Mouse (Mus musculus) testis, adult 2 months (tissue): ENCODE results near the gene Prkn. TPM values are rescaled to one million over a fixed set of nuclear protein-coding genes. Genes with fewer than 3 reads are reported as not detected.
"Not testable (repeated sequence)": the region's sequence is repeated elsewhere in the genome, so short reads cannot be mapped to it uniquely, and the experiment has no call there.

Source experiments
- H3K27ac ChIP-seq: fragments of 200-500 bp; 2 replicates; pipeline ENCODE4 v1.5.1; 2012; ENCODE audit warnings: low read depth, low read length; ENCODE audit not compliant: control insufficient read depth, insufficient read depth
- H3K27me3 ChIP-seq: fragments of 200-500 bp; 2 replicates; pipeline ENCODE4 v1.6.1; 2012; ENCODE audit warnings: mild to moderate bottlenecking, low read length, moderate library complexity; ENCODE audit not compliant: control insufficient read depth, insufficient read depth
- H3K36me3 ChIP-seq: fragments of 200-500 bp; 2 replicates; pipeline ENCODE4 v1.6.1; 2012; ENCODE audit warnings: mild to moderate bottlenecking, low read length; ENCODE audit not compliant: control insufficient read depth, insufficient read depth
- H3K4me1 ChIP-seq: fragments of 200-500 bp; 2 replicates; pipeline ENCODE4 v1.6.1; 2012; ENCODE audit warnings: low read length; ENCODE audit not compliant: control insufficient read depth, insufficient read depth
- H3K4me3 ChIP-seq: fragments of 200-500 bp; 2 replicates; pipeline ENCODE4 v1.5.1; 2012; ENCODE audit warnings: low read depth, mild to moderate bottlenecking, low read length, moderate library complexity, mixed read lengths; ENCODE audit not compliant: control insufficient read depth
- CTCF ChIP-seq: fragments of 200-500 bp; IDR thresholded peaks from 2 replicates; pipeline ENCODE4 v1.5.1; 2012; ENCODE audit warnings: low read depth, mild to moderate bottlenecking, inconsistent platforms, low read length, moderate library complexity; ENCODE audit not compliant: control insufficient read depth, insufficient read depth, insufficient replicate concordance
- POLR2A ChIP-seq: fragments of 200-500 bp; IDR thresholded peaks from 2 replicates; pipeline ENCODE4 v1.6.1; 2012; ENCODE audit warnings: low read depth, mild to moderate bottlenecking, inconsistent platforms, low read length, moderate library complexity; ENCODE audit not compliant: control insufficient read depth
- polyA plus RNA-seq: library from polyadenylated mRNA; depleted of rRNA; stranded (reverse); fragments of >200 nt; gene quantifications from 2 replicates; pipeline ENCODE4 v1.2.3, GENCODE M21; 2012

Gene Prkn
- polyA plus RNA-seq, 1 experiment: 13.2 TPM

DNA sequence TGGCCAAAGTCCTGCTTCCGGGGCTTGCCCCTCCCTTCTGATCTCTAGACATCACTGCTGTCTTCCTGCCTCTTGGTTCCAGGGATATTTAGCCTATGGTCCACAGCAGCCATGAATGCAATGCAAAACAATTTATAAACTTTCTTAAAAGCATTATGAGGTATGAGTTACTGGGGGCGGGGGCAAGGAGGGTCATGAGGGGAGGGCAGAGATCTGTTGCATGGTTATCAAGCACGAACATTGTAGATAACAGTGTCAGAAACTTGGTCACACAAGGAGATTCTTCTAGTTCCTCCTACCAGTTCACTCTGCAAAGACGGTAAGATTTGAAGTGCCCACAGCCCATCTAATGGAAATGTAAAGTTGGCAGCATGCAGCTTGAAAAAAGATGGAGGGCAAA, 1149.1 kb downstream of the Prkn start:
- no peak overlapping the region for H3K27ac ChIP-seq
- H3K36me3 ChIP-seq: no peaks in the 10 kb centered on the region
- TF ChIP-seq CTCF (no peak), POLR2A (no peak)
- no peak overlapping the region for H3K4me3 ChIP-seq
- H3K27me3 ChIP-seq: no peaks in the 10 kb centered on the region
- H3K4me1 ChIP-seq: peaks cover 5% of the 10 kb centered on the region

- Histone ChIP-seq H3K36me3 (no peaks in the 10 kb centered on the region), H3K27me3 (no peaks in the 10 kb centered on the region), H3K27ac (no peak overlapping the region), H3K4me1 (peaks cover 5% of the 10 kb centered on the region), H3K4me3 (no peak overlapping the region)
- TF ChIP-seq CTCF: no peak
- no peak for TF ChIP-seq POLR2A
Measured at GRCm38 (mm10) chr17:11990386-11991087, 1150.4 kb downstream of the Prkn start.

GRCm38 (mm10) chr17:11993249-11993648, 1153.1 kb downstream of the Prkn start:
- Histone ChIP-seq H3K4me3 (no peak overlapping the region), H3K27ac (no peak overlapping the region), H3K36me3 (no peaks in the 10 kb centered on the region), H3K27me3 (no peaks in the 10 kb centered on the region), H3K4me1 (peaks cover 2% of the 10 kb centered on the region; the same call in 1 of the 2 replicates)
- TF ChIP-seq CTCF (peak; percentile 17; the same call in 1 of the 2 replicates), POLR2A (no peak)

DNA sequence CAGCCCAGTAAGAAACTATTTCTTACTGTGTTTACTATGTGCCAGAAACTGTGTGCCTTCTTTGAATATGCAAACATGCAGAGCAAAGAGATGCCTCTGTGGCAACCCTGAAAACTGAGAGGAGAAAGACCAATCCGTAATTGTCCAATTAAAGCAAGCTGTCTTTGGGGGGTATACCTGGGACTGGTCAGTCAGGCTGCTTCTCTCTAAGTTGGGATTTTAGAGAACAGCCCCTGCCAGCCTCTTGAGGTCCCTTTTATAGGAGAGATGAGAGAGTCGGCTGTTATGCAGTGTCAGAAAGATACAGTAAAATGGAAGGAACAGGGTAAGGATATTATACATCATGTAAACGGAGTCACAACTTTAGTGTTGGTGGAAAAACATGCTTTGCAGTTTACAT, 1154.1 kb downstream of the Prkn start:
- no peaks in the 10 kb centered on the region for H3K4me1 ChIP-seq
- TF ChIP-seq CTCF (no peak), POLR2A (no peak)
- H3K36me3 ChIP-seq: no peaks in the 10 kb centered on the region
- H3K27me3 ChIP-seq: no peaks in the 10 kb centered on the region
- no peak overlapping the region for H3K4me3 ChIP-seq
- no peak overlapping the region for H3K27ac ChIP-seq

DNA sequence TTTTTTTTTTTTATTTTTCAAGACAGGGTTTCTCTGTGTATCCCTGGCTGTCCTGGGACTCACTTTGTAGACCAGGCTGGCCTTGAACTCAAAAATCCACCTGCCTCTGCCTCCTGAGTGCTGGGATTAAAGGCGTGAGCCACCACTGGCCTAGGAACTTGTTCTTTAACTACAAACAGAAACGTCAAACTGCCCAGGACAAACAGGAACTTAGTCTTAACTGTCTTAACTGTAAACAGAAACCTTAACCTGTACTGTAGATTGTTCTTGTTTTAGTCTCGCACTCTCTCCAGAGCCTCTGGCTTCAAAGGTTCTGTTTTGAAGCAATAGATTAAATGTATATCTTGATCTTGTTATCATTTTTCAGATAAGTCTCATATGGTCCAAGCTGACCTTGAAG, 1154.6 kb downstream of the Prkn start:
- not testable (repeated sequence) for H3K27ac ChIP-seq, H3K36me3 ChIP-seq

GRCm38 (mm10) chr17:11995522-11995921, 1155.3 kb downstream of the Prkn start:
- no peaks in the 10 kb centered on the region for H3K4me1 ChIP-seq
- no peak overlapping the region for H3K4me3 ChIP-seq
- no peak for TF ChIP-seq POLR2A
- no peak for TF ChIP-seq CTCF
- no peaks in the 10 kb centered on the region for H3K27me3 ChIP-seq
- peak overlapping the region; percentile 78 for H3K27ac ChIP-seq
- no peaks in the 10 kb centered on the region for H3K36me3 ChIP-seq

More for the DNA sequence above, 1154.6 kb downstream of the Prkn start:
- not testable (repeated sequence) for H3K27me3 ChIP-seq, H3K4me1 ChIP-seq, H3K4me3 ChIP-seq

- no peaks in the 10 kb centered on the region for H3K27me3 ChIP-seq
- H3K36me3 ChIP-seq: no peaks in the 10 kb centered on the region
- H3K27ac ChIP-seq: no peak overlapping the region; the same call in 1 of the 2 replicates
- TF ChIP-seq CTCF: no peak
- TF ChIP-seq POLR2A: no peak
- no peaks in the 10 kb centered on the region for H3K4me1 ChIP-seq
- no peak overlapping the region for H3K4me3 ChIP-seq
Measured at GRCm38 (mm10) chr17:11996311-11996710, 1156.1 kb downstream of the Prkn start.

- Histone ChIP-seq H3K4me3 (no peak overlapping the region), H3K4me1 (no peaks in the 10 kb centered on the region), H3K36me3 (no peaks in the 10 kb centered on the region), H3K27ac (0 out of 2 replicates have a peak overlapping the region, but pooled peaks have one; percentile 4), H3K27me3 (no peaks in the 10 kb centered on the region)
- TF ChIP-seq CTCF: no peak
Measured at GRCm38 (mm10) chr17:12000285-12000684, 1160.1 kb downstream of the Prkn start.
